Mouse (Mus musculus): Measurements from ENCODE around the gene Carmil1.

The Carmil1 gene

GRCm38 (mm10) chr13:24211229-24211628, 69.4 kb downstream of the Carmil1 start:
- no peak for DNase-seq (ENCODE audit: low spot score)

- no peak for DNase-seq (ENCODE audit: low spot score)
These were observed 74.5 kb downstream of the Carmil1 start for GRCm38 (mm10) chr13:24206097-24206496.

GRCm38 (mm10) chr13:24202314-24202713, 78.3 kb downstream of the Carmil1 start:
- DNase-seq (ENCODE audit: low spot score): no peak

- no peak for DNase-seq (ENCODE audit: low spot score)
These were observed 80.6 kb downstream of the Carmil1 start for GRCm38 (mm10) chr13:24199861-24200543.

- no peak for DNase-seq (ENCODE audit: low spot score)
These were observed 82.1 kb downstream of the Carmil1 start for GRCm38 (mm10) chr13:24198396-24198924.

GRCm38 (mm10) chr13:24195371-24195770, 85.2 kb downstream of the Carmil1 start:
- DNase-seq (ENCODE audit: low spot score): no peak

GRCm38 (mm10) chr13:24194018-24194417, 86.6 kb downstream of the Carmil1 start:
- DNase-seq (ENCODE audit: low spot score): peak; percentile 23

GRCm38 (mm10) chr13:24190875-24191663, 89.5 kb downstream of the Carmil1 start:
- no peak for DNase-seq (ENCODE audit: low spot score)

- no peak for DNase-seq (ENCODE audit: low spot score)
These were observed 93.6 kb downstream of the Carmil1 start for GRCm38 (mm10) chr13:24187026-24187425.

- DNase-seq (ENCODE audit: low spot score): no peak
These were observed 95.0 kb downstream of the Carmil1 start for GRCm38 (mm10) chr13:24185641-24186040.

GRCm38 (mm10) chr13:24182878-24183277, 97.7 kb downstream of the Carmil1 start:
- no peak for DNase-seq (ENCODE audit: low spot score)

GRCm38 (mm10) chr13:24179538-24179937, 101.1 kb downstream of the Carmil1 start:
- no peak for DNase-seq (ENCODE audit: low spot score)

GRCm38 (mm10) chr13:24177600-24177999, 103.0 kb downstream of the Carmil1 start:
- DNase-seq (ENCODE audit: low spot score): no peak

- DNase-seq (ENCODE audit: low spot score): no peak
These were observed 103.8 kb downstream of the Carmil1 start for GRCm38 (mm10) chr13:24176835-24177234.

GRCm38 (mm10) chr13:24169658-24170057, 110.9 kb downstream of the Carmil1 start:
- no peak for DNase-seq (ENCODE audit: low spot score)

- DNase-seq (ENCODE audit: low spot score): no peak
These were observed 117.2 kb downstream of the Carmil1 start for GRCm38 (mm10) chr13:24163368-24163767.

GRCm38 (mm10) chr13:24161105-24161504, 119.5 kb downstream of the Carmil1 start:
- DNase-seq (ENCODE audit: low spot score): no peak

- DNase-seq (ENCODE audit: low spot score): no peak
These were observed 120.6 kb downstream of the Carmil1 start for GRCm38 (mm10) chr13:24159972-24160371.

- DNase-seq (ENCODE audit: low spot score): no peak
These were observed 121.2 kb downstream of the Carmil1 start for GRCm38 (mm10) chr13:24159190-24159965.

- no peak for DNase-seq (ENCODE audit: low spot score)
These were observed 123.0 kb downstream of the Carmil1 start for GRCm38 (mm10) chr13:24157560-24158011.

GRCm38 (mm10) chr13:24155190-24155589, 125.4 kb downstream of the Carmil1 start:
- DNase-seq (ENCODE audit: low spot score): no peak
